Mouse (Mus musculus): Measurements from ENCODE around the gene Sirt3.

Sirt3 gene

GRCm38 (mm10) chr7:140881696-140882468 is at the start of gene Sirt3, which contains the start of gene Psmd13:
TSS of gene Sirt3 (minus strand) at chr7:140882309.
TSS of gene Psmd13 (plus strand) at chr7:140881968.
- DNase-seq: peak; percentile 96

GRCm38 (mm10) chr7:140927181-140927580 is 45.1 kb upstream of the Sirt3 start:
- DNase-seq: no peak

- no peak for DNase-seq
These were observed 41.1 kb upstream of the Sirt3 start for GRCm38 (mm10) chr7:140923070-140923775.

- peak; percentile 47 for DNase-seq
These were observed 40.4 kb upstream of the Sirt3 start for GRCm38 (mm10) chr7:140922398-140923069.

GRCm38 (mm10) chr7:140921225-140921975 is 39.3 kb upstream of the Sirt3 start:
- no peak for DNase-seq

GRCm38 (mm10) chr7:140920418-140921029 is 38.4 kb upstream of the Sirt3 start, which contains the start of gene Nlrp6:
TSS of gene Nlrp6 (plus strand) at chr7:140920902.
- no peak for DNase-seq

GRCm38 (mm10) chr7:140919911-140920310 is 37.8 kb upstream of the Sirt3 start:
- no peak for DNase-seq

GRCm38 (mm10) chr7:140914031-140914690 is 32.1 kb upstream of the Sirt3 start:
- no peak for DNase-seq

- no peak for DNase-seq
These were observed 30.9 kb upstream of the Sirt3 start for GRCm38 (mm10) chr7:140912846-140913482.

- no peak for DNase-seq
These were observed 30.2 kb upstream of the Sirt3 start for GRCm38 (mm10) chr7:140912293-140912692.

- DNase-seq: peak; percentile 87
These were observed 26.6 kb upstream of the Sirt3 start for GRCm38 (mm10) chr7:140908634-140909107.

GRCm38 (mm10) chr7:140908181-140908580 is 26.1 kb upstream of the Sirt3 start:
- no peak for DNase-seq

- DNase-seq: no peak
These were observed 25.6 kb upstream of the Sirt3 start for GRCm38 (mm10) chr7:140907697-140908096.

GRCm38 (mm10) chr7:140907131-140907530 is 25.0 kb upstream of the Sirt3 start:
- no peak for DNase-seq

GRCm38 (mm10) chr7:140905642-140906081 is 23.6 kb upstream of the Sirt3 start:
- no peak for DNase-seq

GRCm38 (mm10) chr7:140903212-140903611 is 21.1 kb upstream of the Sirt3 start:
- peak; percentile 90 for DNase-seq

GRCm38 (mm10) chr7:140902036-140902875 is 20.1 kb upstream of the Sirt3 start:
- DNase-seq: no peak

- DNase-seq: no peak
These were observed 18.1 kb upstream of the Sirt3 start, which contains the start of gene Cox8b for GRCm38 (mm10) chr7:140900220-140900619. TSS of gene Cox8b (minus strand) at chr7:140900446.

- no peak for DNase-seq
These were observed 17.0 kb upstream of the Sirt3 start for GRCm38 (mm10) chr7:140899121-140899520.

GRCm38 (mm10) chr7:140897863-140898262 is 15.8 kb upstream of the Sirt3 start:
- no peak for DNase-seq
